ENCODE assay signal across 14 mouse cellular contexts in genomic region chr12:105869696-105870095, GRCm38 (mm10).
DNase-seq lines count a peak whose midpoint lies in the region; ATAC-seq lines count a peak whose summit lies in the region.
"Had no signal": no experiment of that assay in that cellular context is flagged by ENCODE, and none has a peak within 500 bp of the region (broad histone marks: within the 10 kb centered on the region; RNA-seq: fewer than 3 reads in every experiment).

No protein-coding gene starts in this region.

- no peak overlapping the region for H3K4me3 ChIP-seq in embryonic facial prominence, embryonic 13.5 days
- H3K4me3 ChIP-seq in embryonic facial prominence, embryonic 10.5 days, result no peak overlapping the region
- H3K4me3 ChIP-seq in kidney, embryonic 15.5 days (replicated peaks), result no peak overlapping the region
- no peak overlapping the region for H3K4me3 ChIP-seq in neural tube, embryonic 12.5 days
- H3K4me3 ChIP-seq in forebrain, embryonic 13.5 days, result no peak overlapping the region
- H3K4me3 ChIP-seq: layer of hippocampus, adult 2 months; midbrain, embryonic 13.5 days; neural tube, embryonic 13.5 days had no signal

- no peak overlapping the region for H3K27ac ChIP-seq in embryonic facial prominence, embryonic 13.5 days
- no peak overlapping the region for H3K27ac ChIP-seq in embryonic facial prominence, embryonic 10.5 days (replicated peaks)
- H3K27ac ChIP-seq in kidney, embryonic 15.5 days, result no peak overlapping the region
- H3K27ac ChIP-seq in neural tube, embryonic 12.5 days, result no peak overlapping the region
- H3K27ac ChIP-seq in forebrain, embryonic 13.5 days, result no peak overlapping the region
- H3K27ac ChIP-seq: layer of hippocampus, adult 2 months; midbrain, embryonic 13.5 days; neural tube, embryonic 13.5 days had no signal

- ATAC-seq in embryonic facial prominence, embryonic 13.5 days (ENCODE audit: insufficient number of reproducible peaks, insufficient read depth, low FRiP score, low TSS enrichment, low read depth), result no peak
- peak; percentile 21; the same call in 1 of the 2 replicates for ATAC-seq in kidney, embryonic 15.5 days (replicated peaks; ENCODE audit: low FRiP score)
- no peak for ATAC-seq in neural tube, embryonic 12.5 days (ENCODE audit: low FRiP score, low read depth)
- ATAC-seq in megakaryocyte progenitor cell, adult 5-6 weeks (replicated peaks; ENCODE audit: poor library complexity), result peak; percentile 14; the same call in 1 of the 2 replicates
- no peak for ATAC-seq in forebrain, embryonic 13.5 days
- ATAC-seq: activated CD4-positive, CD25-positive, alpha-beta regulatory T cell, adult 4 months; midbrain, embryonic 13.5 days had no signal

- peak overlapping the region; percentile 30 for H3K4me2 ChIP-seq in embryonic facial prominence, embryonic 13.5 days
- peak overlapping the region; percentile 38 for H3K4me2 ChIP-seq in kidney, embryonic 15.5 days
- H3K4me2 ChIP-seq in neural tube, embryonic 12.5 days (replicated peaks), result peak overlapping the region; percentile 14; the same call in 1 of the 2 replicates
- H3K4me2 ChIP-seq in forebrain, embryonic 13.5 days, result no peak overlapping the region
- H3K4me2 ChIP-seq: midbrain, embryonic 13.5 days; neural tube, embryonic 13.5 days had no signal

- 26% methylated on average over 14 of the region's 14 CpGs for WGBS in embryonic facial prominence, embryonic 13.5 days
- 23% methylated on average over 14 of the region's 14 CpGs for WGBS in embryonic facial prominence, embryonic 10.5 days
- WGBS in kidney, embryonic 15.5 days, result 37% methylated on average over 14 of the region's 14 CpGs
- 34% methylated on average over 14 of the region's 14 CpGs for WGBS in neural tube, embryonic 12.5 days
- 35% methylated on average over 14 of the region's 14 CpGs for whole genome bisulfite sequencing in forebrain, embryonic 13.5 days

- peaks cover 14% of the 10 kb centered on the region for H3K27me3 ChIP-seq in embryonic facial prominence, embryonic 13.5 days
- H3K27me3 ChIP-seq in embryonic facial prominence, embryonic 10.5 days (replicated peaks; ENCODE audit: low read depth, poor library complexity, severe bottlenecking), result peaks cover 36% of the 10 kb centered on the region
- H3K27me3 ChIP-seq in kidney, embryonic 15.5 days, result peaks cover 6% of the 10 kb centered on the region; the same call in 1 of the 2 replicates
- no peaks in the 10 kb centered on the region; the same call in 1 of the 2 replicates for H3K27me3 ChIP-seq in neural tube, embryonic 12.5 days (replicated peaks)
- H3K27me3 ChIP-seq in forebrain, embryonic 13.5 days, result no peaks in the 10 kb centered on the region

- H3K9me3 ChIP-seq in embryonic facial prominence, embryonic 13.5 days, result peaks cover 3% of the 10 kb centered on the region; the same call in 1 of the 2 replicates
- H3K9me3 ChIP-seq in embryonic facial prominence, embryonic 10.5 days, result 0 out of 2 replicates have a peak, but pooled peaks cover 5% of the 10 kb centered on the region
- H3K9me3 ChIP-seq in kidney, embryonic 15.5 days (replicated peaks), result no peaks in the 10 kb centered on the region
- H3K9me3 ChIP-seq in neural tube, embryonic 12.5 days, result peaks cover 7% of the 10 kb centered on the region
- no peaks in the 10 kb centered on the region; the same call in none of the 2 replicates for H3K9me3 ChIP-seq in forebrain, embryonic 13.5 days (replicated peaks)

- H3K9ac ChIP-seq in embryonic facial prominence, embryonic 13.5 days, result no peak overlapping the region
- no peak overlapping the region for H3K9ac ChIP-seq in kidney, embryonic 15.5 days
- no peak overlapping the region for H3K9ac ChIP-seq in neural tube, embryonic 12.5 days
- H3K9ac ChIP-seq in forebrain, embryonic 13.5 days, result no peak overlapping the region
- H3K9ac ChIP-seq: midbrain, embryonic 13.5 days; neural tube, embryonic 13.5 days had no signal

- no peak for DNase-seq in embryonic facial prominence, embryonic 10.5 days (ENCODE audit: low spot score)
- no peak for DNase-seq in kidney, adult 11 months
- DNase-seq in neural tube, embryonic 10.5 days (ENCODE audit: extremely low spot score, low spot score), result no peak
- DNase-seq: cerebellum, adult 11-12 months had no signal

- 0 out of 2 replicates have a peak, but pooled peaks cover 6% of the 10 kb centered on the region for H3K4me1 ChIP-seq in embryonic facial prominence, embryonic 13.5 days
- H3K4me1 ChIP-seq in embryonic facial prominence, embryonic 10.5 days, result peaks cover 11% of the 10 kb centered on the region
- H3K4me1 ChIP-seq in kidney, embryonic 15.5 days, result peaks cover 6% of the 10 kb centered on the region; the same call in 1 of the 2 replicates
- peaks cover 5% of the 10 kb centered on the region; the same call in 1 of the 2 replicates for H3K4me1 ChIP-seq in neural tube, embryonic 12.5 days
- peaks cover 8% of the 10 kb centered on the region for H3K4me1 ChIP-seq in forebrain, embryonic 13.5 days

- no peaks in the 10 kb centered on the region for H3K36me3 ChIP-seq in embryonic facial prominence, embryonic 13.5 days
- H3K36me3 ChIP-seq in embryonic facial prominence, embryonic 10.5 days (replicated peaks), result no peaks in the 10 kb centered on the region
- no peaks in the 10 kb centered on the region for H3K36me3 ChIP-seq in kidney, embryonic 15.5 days
- H3K36me3 ChIP-seq in neural tube, embryonic 12.5 days, result no peaks in the 10 kb centered on the region
- H3K36me3 ChIP-seq in forebrain, embryonic 13.5 days (ENCODE audit: poor library complexity, severe bottlenecking), result no peaks in the 10 kb centered on the region
- H3K36me3 ChIP-seq: G1E; midbrain, embryonic 13.5 days; neural tube, embryonic 13.5 days had no signal

Comparison
In these comparisons a context has a peak if more than half of its experiments do, and no peak if none do; other contexts are left out.
1. ATAC-seq: peak in kidney, embryonic 15.5 days (single experiment) and megakaryocyte progenitor cell, adult 5-6 weeks (single experiment); none in embryonic facial prominence, embryonic 13.5 days (single experiment), neural tube, embryonic 12.5 days (single experiment) and forebrain, embryonic 13.5 days (single experiment).